Mouse (Mus musculus): ENCODE data around the gene Phf13. TPM values are rescaled to one million over a fixed set of nuclear protein-coding genes. Genes with fewer than 3 reads are reported as not detected.
A peak's percentile ranks its signal among the peaks of the same experiment; 100 is the strongest.
"Not testable (repeated sequence)": the region's sequence is repeated elsewhere in the genome, so short reads cannot be mapped to it uniquely, and the experiment has no call there.

The Phf13 gene
- 15.4 and 17.1 TPM in 2 replicates for polyA plus RNA-seq (2015; fragmentation: Nextera tagmentation; extraction: Ambion mirVana)

GRCm38 (mm10) chr4:151996173-151996950, at the start of gene Phf13:
Gene Phf13 (minus strand): TSS chr4:151996258.
- H3K36me3 ChIP-seq (ENCODE audit: control insufficient read depth, insufficient read depth), result peaks cover 9% of the 10 kb centered on the region
- no peaks in the 10 kb centered on the region for H3K9me3 ChIP-seq (replicated peaks; ENCODE audit: control insufficient read depth, low read length)
- H3K27ac ChIP-seq (ENCODE audit: low read length), result peak within 1 kb of the TSS; percentile 91
- peak within 1 kb of the TSS; percentile 95 for H3K4me3 ChIP-seq (ENCODE audit: low read length)
- H3K4me2 ChIP-seq (ENCODE audit: low read depth, low read length), result peak within 1 kb of the TSS; percentile 83
- H3K4me1 ChIP-seq (ENCODE audit: control insufficient read depth, insufficient read depth, low read length), result peaks cover 18% of the 10 kb centered on the region
- peak; percentile 96 for ATAC-seq (replicated peaks; ENCODE audit: extremely low read depth, insufficient read depth, low FRiP score)
- WGBS, result under 1% methylated on average over 82 of the region's 94 CpGs
- H3K9ac ChIP-seq (ENCODE audit: low read length), result peak within 1 kb of the TSS; percentile 95
- no peaks in the 10 kb centered on the region for H3K27me3 ChIP-seq (ENCODE audit: control insufficient read depth, insufficient read depth, low read length)

GRCm38 (mm10) chr4:152044609-152045008, 48.6 kb upstream of the Phf13 start:
- H3K4me2 ChIP-seq (ENCODE audit: low read depth, low read length), result no peak overlapping the region
- no peaks in the 10 kb centered on the region for H3K27me3 ChIP-seq (ENCODE audit: control insufficient read depth, insufficient read depth, low read length)
- H3K9me3 ChIP-seq (replicated peaks; ENCODE audit: control insufficient read depth, low read length), result no peaks in the 10 kb centered on the region
- H3K27ac ChIP-seq (ENCODE audit: low read length), result no peak overlapping the region
- ATAC-seq (replicated peaks; ENCODE audit: extremely low read depth, insufficient read depth, low FRiP score), result no peak
- peaks cover 49% of the 10 kb centered on the region for H3K36me3 ChIP-seq (ENCODE audit: control insufficient read depth, insufficient read depth)
- no peak overlapping the region for H3K9ac ChIP-seq (ENCODE audit: low read length)
- 71% methylated on average over 6 of the region's 6 CpGs for WGBS
- H3K4me3 ChIP-seq (ENCODE audit: low read length), result no peak overlapping the region
- peaks cover 9% of the 10 kb centered on the region for H3K4me1 ChIP-seq (ENCODE audit: control insufficient read depth, insufficient read depth, low read length)

GRCm38 (mm10) chr4:152043171-152043570, 47.1 kb upstream of the Phf13 start:
- H3K9ac ChIP-seq (ENCODE audit: low read length), result no peak overlapping the region
- no peaks in the 10 kb centered on the region for H3K27me3 ChIP-seq (ENCODE audit: control insufficient read depth, insufficient read depth, low read length)
- peaks cover 46% of the 10 kb centered on the region for H3K36me3 ChIP-seq (ENCODE audit: control insufficient read depth, insufficient read depth)
- no peak overlapping the region for H3K4me2 ChIP-seq (ENCODE audit: low read depth, low read length)
- no peak overlapping the region for H3K4me3 ChIP-seq (ENCODE audit: low read length)
- H3K27ac ChIP-seq (ENCODE audit: low read length), result no peak overlapping the region
- H3K4me1 ChIP-seq (ENCODE audit: control insufficient read depth, insufficient read depth, low read length), result peaks cover 14% of the 10 kb centered on the region
- no peaks in the 10 kb centered on the region for H3K9me3 ChIP-seq (replicated peaks; ENCODE audit: control insufficient read depth, low read length)
- ATAC-seq (replicated peaks; ENCODE audit: extremely low read depth, insufficient read depth, low FRiP score), result no peak
- 82% methylated on average over 3 of the region's 3 CpGs for WGBS

- no peak overlapping the region for H3K4me3 ChIP-seq (ENCODE audit: low read length)
- no peaks in the 10 kb centered on the region for H3K27me3 ChIP-seq (ENCODE audit: control insufficient read depth, insufficient read depth, low read length)
- H3K4me2 ChIP-seq (ENCODE audit: low read depth, low read length), result no peak overlapping the region
- peaks cover 14% of the 10 kb centered on the region for H3K4me1 ChIP-seq (ENCODE audit: control insufficient read depth, insufficient read depth, low read length)
- no peak for ATAC-seq (replicated peaks; ENCODE audit: extremely low read depth, insufficient read depth, low FRiP score)
- H3K27ac ChIP-seq (ENCODE audit: low read length), result no peak overlapping the region
- H3K9ac ChIP-seq (ENCODE audit: low read length), result no peak overlapping the region
- WGBS, result 94% methylated on average over 22 of the region's 22 CpGs
- H3K9me3 ChIP-seq (replicated peaks; ENCODE audit: control insufficient read depth, low read length), result no peaks in the 10 kb centered on the region
- H3K36me3 ChIP-seq (ENCODE audit: control insufficient read depth, insufficient read depth), result peaks cover 39% of the 10 kb centered on the region
Measured at GRCm38 (mm10) chr4:152041924-152042641, 46.0 kb upstream of the Phf13 start.

GRCm38 (mm10) chr4:152039831-152040310, 43.8 kb upstream of the Phf13 start:
- H3K4me3 ChIP-seq (ENCODE audit: low read length), result peak overlapping the region; percentile 77
- ATAC-seq (replicated peaks; ENCODE audit: extremely low read depth, insufficient read depth, low FRiP score), result no peak
- peak overlapping the region; percentile 84 for H3K9ac ChIP-seq (ENCODE audit: low read length)
- H3K4me2 ChIP-seq (ENCODE audit: low read depth, low read length), result peak overlapping the region; percentile 88
- no peaks in the 10 kb centered on the region for H3K9me3 ChIP-seq (replicated peaks; ENCODE audit: control insufficient read depth, low read length)
- WGBS, result 3% methylated on average over 25 of the region's 25 CpGs
- H3K4me1 ChIP-seq (ENCODE audit: control insufficient read depth, insufficient read depth, low read length), result peaks cover 14% of the 10 kb centered on the region
- peaks cover 23% of the 10 kb centered on the region for H3K36me3 ChIP-seq (ENCODE audit: control insufficient read depth, insufficient read depth)
- peak overlapping the region; percentile 33; the same call in 1 of the 2 replicates for H3K27ac ChIP-seq (ENCODE audit: low read length)
- no peaks in the 10 kb centered on the region for H3K27me3 ChIP-seq (ENCODE audit: control insufficient read depth, insufficient read depth, low read length)

GRCm38 (mm10) chr4:152038985-152039830, 43.1 kb upstream of the Phf13 start, which contains the start of gene Nol9:
Gene Nol9 (plus strand): TSS chr4:152039321.
- H3K4me2 ChIP-seq (ENCODE audit: low read depth, low read length), result peak within 1 kb of the TSS; percentile 88
- H3K4me3 ChIP-seq (ENCODE audit: low read length), result peak within 1 kb of the TSS; percentile 77
- WGBS, result under 1% methylated on average over 73 of the region's 86 CpGs
- H3K4me1 ChIP-seq (ENCODE audit: control insufficient read depth, insufficient read depth, low read length), result peaks cover 14% of the 10 kb centered on the region
- peak within 1 kb of the TSS; percentile 84 for H3K9ac ChIP-seq (ENCODE audit: low read length)
- H3K27me3 ChIP-seq (ENCODE audit: control insufficient read depth, insufficient read depth, low read length), result no peaks in the 10 kb centered on the region
- H3K27ac ChIP-seq (ENCODE audit: low read length), result peak within 1 kb of the TSS; percentile 33; the same call in 1 of the 2 replicates
- no peaks in the 10 kb centered on the region for H3K9me3 ChIP-seq (replicated peaks; ENCODE audit: control insufficient read depth, low read length)
- ATAC-seq (replicated peaks; ENCODE audit: extremely low read depth, insufficient read depth, low FRiP score), result peak; percentile 81
- H3K36me3 ChIP-seq (ENCODE audit: control insufficient read depth, insufficient read depth), result peaks cover 21% of the 10 kb centered on the region

- Histone ChIP-seq H3K27ac (ENCODE audit: low read length) (peak within 1 kb of the TSS; percentile 33; the same call in 1 of the 2 replicates), H3K4me1 (ENCODE audit: control insufficient read depth, insufficient read depth, low read length) (peaks cover 14% of the 10 kb centered on the region), H3K4me2 (ENCODE audit: low read depth, low read length) (peak within 1 kb of the TSS; percentile 88), H3K36me3 (ENCODE audit: control insufficient read depth, insufficient read depth) (peaks cover 21% of the 10 kb centered on the region), H3K27me3 (ENCODE audit: control insufficient read depth, insufficient read depth, low read length) (no peaks in the 10 kb centered on the region), H3K4me3 (ENCODE audit: low read length) (peak within 1 kb of the TSS; percentile 77), H3K9me3 (replicated peaks; ENCODE audit: control insufficient read depth, low read length) (no peaks in the 10 kb centered on the region), H3K9ac (ENCODE audit: low read length) (peak within 1 kb of the TSS; percentile 84)
- WGBS, result 38% methylated on average over 10 of the region's 10 CpGs
- 0 out of 2 replicates have a peak, but pooled peaks have one; percentile 11 for ATAC-seq (replicated peaks; ENCODE audit: extremely low read depth, insufficient read depth, low FRiP score)
Measured at GRCm38 (mm10) chr4:152038225-152038984, 42.3 kb upstream of the Phf13 start, which contains the start of gene Tas1r1. Gene Tas1r1 (minus strand): TSS chr4:152038568.

GRCm38 (mm10) chr4:152036464-152036863, 40.4 kb upstream of the Phf13 start:
- not testable (repeated sequence) for H3K36me3 ChIP-seq (ENCODE audit: control insufficient read depth, insufficient read depth); ATAC-seq (replicated peaks; ENCODE audit: extremely low read depth, insufficient read depth, low FRiP score); H3K27ac ChIP-seq (ENCODE audit: low read length); H3K4me3 ChIP-seq (ENCODE audit: low read length); H3K9me3 ChIP-seq (replicated peaks; ENCODE audit: control insufficient read depth, low read length); H3K9ac ChIP-seq (ENCODE audit: low read length); H3K27me3 ChIP-seq (ENCODE audit: control insufficient read depth, insufficient read depth, low read length); H3K4me2 ChIP-seq (ENCODE audit: low read depth, low read length)
- WGBS, result 92% methylated on average over 6 of the region's 6 CpGs
- peaks cover 14% of the 10 kb centered on the region for H3K4me1 ChIP-seq (ENCODE audit: control insufficient read depth, insufficient read depth, low read length)

Data from heart, embryonic 16.5 days (tissue).